ENCODE assay signal across 8 mouse cellular contexts in the genomic region with DNA sequence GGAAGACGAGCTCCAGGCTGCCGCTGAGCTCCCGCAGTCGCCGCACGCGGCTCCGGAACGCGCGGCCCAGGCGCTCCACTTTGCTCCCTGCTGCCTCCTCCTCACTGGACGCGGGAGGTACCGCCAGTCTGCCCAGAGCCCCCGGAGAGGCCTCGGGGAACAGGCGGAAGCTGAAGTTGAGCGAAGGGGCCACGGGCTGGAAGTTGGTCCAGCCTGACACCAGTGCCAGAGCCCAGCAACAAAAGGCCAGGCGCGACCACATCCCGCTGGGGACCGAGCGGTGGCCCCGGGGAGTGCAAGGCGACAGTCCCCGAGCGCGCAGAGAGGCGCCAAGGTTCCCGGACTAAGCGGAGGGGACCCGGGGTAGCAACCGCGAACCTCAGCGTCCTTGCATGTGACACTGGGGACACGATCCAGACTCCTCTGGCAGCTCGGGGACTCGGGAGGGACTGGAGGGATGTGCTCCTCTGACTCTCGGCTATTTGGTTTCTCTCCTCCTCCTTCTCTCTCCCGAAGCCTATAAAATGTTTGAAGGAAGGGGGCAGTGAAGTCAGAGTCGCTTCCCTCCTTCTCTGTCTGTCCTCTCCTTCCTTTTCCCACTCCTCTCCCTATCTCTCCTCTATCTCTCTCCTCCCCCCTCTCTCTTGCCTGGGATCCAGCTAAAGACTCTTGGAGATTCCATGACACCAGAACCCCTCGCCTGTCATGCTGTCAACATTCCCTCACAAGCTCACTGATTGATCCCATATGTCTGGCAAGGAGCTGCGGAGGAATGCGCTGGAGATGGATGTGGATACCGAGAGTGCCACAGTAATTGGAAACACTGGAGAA. TPM values are rescaled to one million over a fixed set of nuclear protein-coding genes. Genes with fewer than 3 reads are reported as not detected.
DNase-seq lines count a peak whose midpoint lies in the region; ATAC-seq lines count a peak whose summit lies in the region.

TSS of gene Svep1 (minus strand) at position 745 of the 831 bp plus-strand sequence.

- DNase-seq in 3T3-L1 (ENCODE audit: low read depth, low spot score), result peak; percentile 91
- DNase-seq in adrenal gland, adult 2 months, result peak; percentile 50
- DNase-seq in embryo, embryonic 11.5 days (ENCODE audit: low read depth, low spot score), result peak; percentile 54
- DNase-seq in heart, embryonic 10.5 days (ENCODE audit: low spot score), result peak; percentile 83
- DNase-seq in retina, postnatal 1 day, result peak; percentile 41
- no peak for DNase-seq in spleen, adult 12 weeks (ENCODE audit: low spot score)

- peak within 1 kb of the TSS; percentile 67 for H3K9ac ChIP-seq in kidney, embryonic 14.5 days (ENCODE audit: low read depth, low read length)
- peak within 1 kb of the TSS; percentile 76 for H3K9ac ChIP-seq in lung, embryonic 16.5 days (ENCODE audit: low read length)

- H3K27me3 ChIP-seq in heart, embryonic 10.5 days (ENCODE audit: insufficient read depth, poor library complexity, severe bottlenecking), result peaks cover 61% of the 10 kb centered on the region
- H3K27me3 ChIP-seq in kidney, embryonic 14.5 days (ENCODE audit: control insufficient read depth, insufficient read depth, low read length), result no peaks in the 10 kb centered on the region
- H3K27me3 ChIP-seq in lung, embryonic 16.5 days (ENCODE audit: control insufficient read depth, insufficient read depth, low read depth, low read length), result peaks cover 10% of the 10 kb centered on the region

- no peaks in the 10 kb centered on the region for H3K36me3 ChIP-seq in heart, embryonic 10.5 days
- no peaks in the 10 kb centered on the region for H3K36me3 ChIP-seq in kidney, embryonic 14.5 days (ENCODE audit: control insufficient read depth, insufficient read depth, low read length)
- H3K36me3 ChIP-seq in lung, embryonic 16.5 days (ENCODE audit: control insufficient read depth, insufficient read depth, low read length), result no peaks in the 10 kb centered on the region

- WGBS in heart, embryonic 10.5 days, result under 1% methylated on average over 47 of the region's 47 CpGs
- WGBS in kidney, embryonic 14.5 days, result under 1% methylated on average over 47 of the region's 47 CpGs
- WGBS in lung, embryonic 16.5 days, result under 1% methylated on average over 46 of the region's 47 CpGs

- peaks cover 15% of the 10 kb centered on the region for H3K4me1 ChIP-seq in heart, embryonic 10.5 days
- H3K4me1 ChIP-seq in kidney, embryonic 14.5 days (ENCODE audit: control insufficient read depth, insufficient read depth, low read length), result no peaks in the 10 kb centered on the region
- peaks cover 4% of the 10 kb centered on the region; the same call in 1 of the 2 replicates for H3K4me1 ChIP-seq in lung, embryonic 16.5 days (replicated peaks; ENCODE audit: control insufficient read depth, insufficient read depth, low read length)

- peak within 1 kb of the TSS; percentile 68 for H3K4me3 ChIP-seq in heart, embryonic 10.5 days
- H3K4me3 ChIP-seq in kidney, embryonic 14.5 days (ENCODE audit: low read length), result peak within 1 kb of the TSS; percentile 69
- peak within 1 kb of the TSS; percentile 64 for H3K4me3 ChIP-seq in lung, embryonic 16.5 days (ENCODE audit: low read length)

- H3K27ac ChIP-seq in heart, embryonic 10.5 days, result peak within 1 kb of the TSS; percentile 83
- H3K27ac ChIP-seq in kidney, embryonic 14.5 days (ENCODE audit: low read depth, low read length), result peak within 1 kb of the TSS; percentile 62; the same call in 1 of the 2 replicates
- peak within 1 kb of the TSS; percentile 92 for H3K27ac ChIP-seq in lung, embryonic 16.5 days (ENCODE audit: low read length)

- no peaks in the 10 kb centered on the region for H3K9me3 ChIP-seq in heart, embryonic 10.5 days
- no peaks in the 10 kb centered on the region for H3K9me3 ChIP-seq in kidney, embryonic 14.5 days (ENCODE audit: control insufficient read depth, low read length)
- no peaks in the 10 kb centered on the region for H3K9me3 ChIP-seq in lung, embryonic 16.5 days (ENCODE audit: control insufficient read depth, low read length)

- H3K4me2 ChIP-seq in kidney, embryonic 14.5 days (replicated peaks; ENCODE audit: low read depth, low read length), result peak within 1 kb of the TSS; percentile 97
- peak within 1 kb of the TSS; percentile 71 for H3K4me2 ChIP-seq in lung, embryonic 16.5 days (ENCODE audit: low read depth, low read length)

- ATAC-seq in kidney, embryonic 14.5 days (ENCODE audit: low FRiP score, low TSS enrichment), result peak; percentile 77
- ATAC-seq in lung, embryonic 16.5 days (ENCODE audit: low read depth), result peak; percentile 88

RNA-seq across cellular contexts. Expression of gene Svep1, which starts in this region (rescaled TPM):
- 10 to 100 TPM in 1 of 2 experiments, 1 to 10 TPM in 1; 9.7 to 16.7 TPM for total RNA-seq in adrenal gland, adult 2 months (2021)
- 2.9 and 3.2 TPM in 2 replicates for polyA plus RNA-seq in adrenal gland, adult 2 months (2012; rRNA removed)
- 1.8 and 3.4 TPM in 2 replicates for polyA plus RNA-seq in heart, embryonic 10.5 days (2016; fragmentation: Nextera tagmentation; extraction: Ambion mirVana)
- 2.4 and 4.2 TPM in 2 replicates for polyA plus RNA-seq in kidney, embryonic 14.5 days (2014; fragmentation: Nextera tagmentation; extraction: Ambion mirVana)
- polyA plus RNA-seq in lung, embryonic 16.5 days (2015; fragmentation: Nextera tagmentation; extraction: Ambion mirVana), result 13.4 and 13.8 TPM in 2 replicates
